Mouse (Mus musculus): ENCODE data around the gene Gpc1.

Gene Gpc1

GRCm38 (mm10) chr1:92879266-92879665, 47.8 kb downstream of the Gpc1 start:
- DNase-seq (ENCODE audit: low read depth, low spot score), result peak; percentile 48

- DNase-seq (ENCODE audit: low read depth, low spot score), result no peak
Observed at GRCm38 (mm10) chr1:92880101-92880500, 48.7 kb downstream of the Gpc1 start.

GRCm38 (mm10) chr1:92881982-92882381, 50.5 kb downstream of the Gpc1 start:
- no peak for DNase-seq (ENCODE audit: low read depth, low spot score)

- no peak for DNase-seq (ENCODE audit: low read depth, low spot score)
Observed at GRCm38 (mm10) chr1:92888901-92889655, 57.6 kb downstream of the Gpc1 start.

GRCm38 (mm10) chr1:92892791-92893190, 61.3 kb downstream of the Gpc1 start:
- no peak for DNase-seq (ENCODE audit: low read depth, low spot score)

- no peak for DNase-seq (ENCODE audit: low read depth, low spot score)
Observed at GRCm38 (mm10) chr1:92893896-92894295, 62.5 kb downstream of the Gpc1 start.

- peak; percentile 53 for DNase-seq (ENCODE audit: low read depth, low spot score)
Observed at GRCm38 (mm10) chr1:92895089-92895488, 63.6 kb downstream of the Gpc1 start.

GRCm38 (mm10) chr1:92902786-92903185, 71.3 kb downstream of the Gpc1 start, which contains the start of gene Ankmy1:
TSS of gene Ankmy1 (minus strand) at chr1:92902906.
- no peak for DNase-seq (ENCODE audit: low read depth, low spot score)

- no peak for DNase-seq (ENCODE audit: low read depth, low spot score)
Observed at GRCm38 (mm10) chr1:92903627-92904026, 72.2 kb downstream of the Gpc1 start.

GRCm38 (mm10) chr1:92905703-92906310, 74.4 kb downstream of the Gpc1 start:
- no peak for DNase-seq (ENCODE audit: low read depth, low spot score)

- DNase-seq (ENCODE audit: low read depth, low spot score), result peak; percentile 83
Observed at GRCm38 (mm10) chr1:92906779-92907631, 75.6 kb downstream of the Gpc1 start, which contains the start of gene Dusp28. TSS of gene Dusp28 (plus strand) at chr1:92906981.

GRCm38 (mm10) chr1:92907632-92908360, 76.4 kb downstream of the Gpc1 start:
- no peak for DNase-seq (ENCODE audit: low read depth, low spot score)

- no peak for DNase-seq (ENCODE audit: low read depth, low spot score)
Observed at GRCm38 (mm10) chr1:92908664-92909063, 77.2 kb downstream of the Gpc1 start.

GRCm38 (mm10) chr1:92909068-92909467, 77.6 kb downstream of the Gpc1 start:
- DNase-seq (ENCODE audit: low read depth, low spot score), result no peak
